Mouse (Mus musculus): ENCODE data around the gene Tssk4. TPM values are rescaled to one million over a fixed set of nuclear protein-coding genes. Genes with fewer than 3 reads are reported as not detected.

The Tssk4 gene
- under 1 TPM; 0.42 to 0.54 TPM for total RNA-seq (2021)
- long read RNA-seq, experiment 1, partial matches to known transcripts, result 0 of 1 reads
- long read RNA-seq, experiment 1, other reads (novel, unspliced or antisense), result 1 of 1 reads
- long read RNA-seq, experiment 2, result 0 reads

DNA sequence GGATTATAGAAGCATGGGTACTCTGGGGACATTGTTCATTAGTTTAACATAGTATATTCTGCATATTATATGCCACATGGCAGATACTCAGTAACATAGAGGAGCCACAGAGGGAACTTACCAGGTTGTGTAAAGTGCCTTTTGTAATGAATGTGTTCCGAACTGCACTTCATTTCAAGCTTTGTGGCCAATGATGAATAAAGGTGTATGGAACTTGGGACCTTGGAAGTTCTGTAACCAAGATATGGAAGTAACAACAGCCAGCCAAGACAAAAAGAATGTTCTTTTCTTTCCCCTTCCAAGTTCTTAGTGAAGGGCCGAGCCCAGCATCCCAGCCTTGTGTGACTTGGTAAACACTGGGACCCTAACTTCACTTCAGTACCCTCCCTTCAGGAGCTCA, at the start of gene Tssk4:
TSS of gene Tssk4 (plus strand) at position 301 of the 400 bp plus-strand sequence.
- no peak for DNase-seq

DNA sequence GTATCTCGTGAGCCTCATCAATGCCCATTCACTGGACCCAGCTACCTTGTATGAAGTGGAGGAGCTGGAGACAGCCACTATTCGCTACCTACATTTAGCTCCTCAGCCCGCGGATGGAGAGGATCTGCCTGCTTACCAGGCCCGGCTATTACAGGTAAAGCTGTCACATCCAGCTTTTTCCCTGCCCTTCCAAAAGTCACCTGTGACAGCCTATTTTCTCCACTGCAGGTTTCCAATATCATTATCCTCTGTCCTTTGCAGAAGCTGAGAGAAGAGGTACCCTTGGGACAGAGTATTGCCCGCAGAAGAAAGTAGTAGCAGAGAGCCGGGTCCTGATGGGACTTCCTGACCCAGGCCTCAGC, 46.7 kb upstream of the Tssk4 start, which contains the start of gene Irf9:
TSS of gene Irf9 (plus strand) at position 301 of the 362 bp plus-strand sequence.
- no peak for DNase-seq

DNA sequence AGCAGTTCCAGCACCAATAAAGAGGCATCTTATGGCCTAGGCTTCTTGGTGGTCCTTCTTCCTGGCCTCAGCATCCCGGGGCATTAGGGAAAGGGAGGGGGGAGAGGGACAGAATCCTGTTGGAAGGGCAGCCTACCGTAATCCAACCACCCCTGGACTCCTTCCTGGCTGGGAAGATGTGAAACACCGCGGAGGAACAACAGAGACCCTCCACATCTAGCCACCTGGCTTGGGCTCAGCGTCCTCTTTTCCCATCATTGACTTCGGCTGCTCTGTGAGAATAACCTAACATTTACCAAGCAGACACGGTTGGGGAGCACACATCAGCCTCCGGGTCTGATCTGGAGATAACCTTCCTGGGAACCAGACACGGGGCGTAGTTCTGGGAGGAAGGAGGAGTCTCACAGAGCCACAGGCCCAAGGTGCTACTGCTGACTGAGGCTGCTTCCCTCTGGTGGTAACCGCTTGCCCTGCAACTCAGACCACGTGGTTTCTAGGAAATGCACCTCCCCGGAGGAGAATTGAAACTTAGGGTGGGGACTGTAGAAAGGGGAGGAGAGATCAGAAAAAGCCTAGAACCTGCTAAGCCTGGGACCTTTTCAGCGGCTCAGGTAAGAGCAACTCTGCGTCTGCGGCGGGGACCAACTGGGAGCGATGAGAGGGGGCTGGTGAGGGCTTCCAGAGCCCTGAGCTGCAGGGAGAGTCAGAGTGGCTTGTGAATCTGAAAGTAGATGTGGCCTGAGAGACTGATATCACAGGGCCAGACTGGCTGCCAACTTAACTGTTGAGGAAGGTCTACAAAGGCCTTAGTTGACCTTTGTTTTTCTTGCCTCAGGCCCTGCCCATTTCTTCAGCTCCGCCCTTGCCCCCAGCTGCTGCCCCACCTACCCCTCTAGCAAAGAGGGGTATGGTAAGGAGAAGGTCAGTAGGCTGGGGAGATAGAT, 46.1 kb upstream of the Tssk4 start:
- DNase-seq, result peak; percentile 94 to 96

DNA sequence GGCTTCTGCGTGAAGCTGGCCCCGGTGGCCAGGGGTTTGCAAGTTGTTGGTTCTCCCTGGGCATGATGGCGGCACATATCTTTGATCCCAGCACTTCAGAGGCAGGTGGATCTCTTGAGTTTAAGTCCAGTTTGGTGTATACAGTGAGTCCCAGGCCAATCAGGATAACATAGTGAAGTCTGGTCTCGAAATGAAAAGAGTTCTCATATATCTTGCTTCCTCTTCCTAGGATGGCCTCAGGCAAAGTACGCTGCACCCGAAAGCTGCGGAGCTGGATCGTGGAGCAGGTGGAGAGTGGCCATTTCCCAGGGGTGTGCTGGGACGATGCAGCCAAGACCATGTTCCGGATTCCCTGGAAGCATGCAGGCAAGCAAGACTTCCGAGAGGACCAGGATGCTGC, 45.2 kb upstream of the Tssk4 start:
- no peak for DNase-seq

DNA sequence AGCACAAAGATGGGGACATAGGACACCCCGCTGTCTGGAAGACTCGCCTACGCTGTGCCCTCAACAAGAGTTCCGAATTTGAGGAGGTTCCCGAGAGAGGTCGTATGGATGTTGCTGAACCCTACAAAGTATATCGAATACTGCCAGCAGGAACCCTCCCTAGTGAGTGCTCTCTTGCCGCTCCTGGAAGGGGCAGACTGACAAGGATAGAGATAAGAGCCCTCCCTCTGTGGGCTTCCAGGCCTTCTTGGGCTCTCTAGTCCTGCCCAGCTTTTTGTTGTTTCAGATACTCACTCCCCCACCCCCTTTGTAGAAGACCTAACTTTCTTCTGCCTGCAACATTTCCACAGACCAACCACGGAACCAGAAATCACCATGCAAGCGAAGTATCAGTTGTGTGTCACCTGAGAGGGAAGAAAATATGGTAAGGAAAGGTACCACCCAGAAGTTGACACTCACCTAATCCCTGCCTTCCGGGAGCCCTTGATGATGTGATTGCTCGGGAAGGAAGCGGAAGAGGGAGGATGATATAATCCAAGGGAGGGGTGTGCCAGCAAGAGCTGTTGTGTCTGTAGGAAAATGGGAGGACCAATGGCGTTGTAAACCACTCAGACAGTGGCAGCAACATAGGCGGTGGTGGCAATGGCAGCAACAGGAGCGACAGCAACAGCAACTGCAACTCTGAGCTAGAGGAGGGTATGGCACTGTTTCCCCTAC, 44.1 kb upstream of the Tssk4 start:
- no peak for DNase-seq

DNA sequence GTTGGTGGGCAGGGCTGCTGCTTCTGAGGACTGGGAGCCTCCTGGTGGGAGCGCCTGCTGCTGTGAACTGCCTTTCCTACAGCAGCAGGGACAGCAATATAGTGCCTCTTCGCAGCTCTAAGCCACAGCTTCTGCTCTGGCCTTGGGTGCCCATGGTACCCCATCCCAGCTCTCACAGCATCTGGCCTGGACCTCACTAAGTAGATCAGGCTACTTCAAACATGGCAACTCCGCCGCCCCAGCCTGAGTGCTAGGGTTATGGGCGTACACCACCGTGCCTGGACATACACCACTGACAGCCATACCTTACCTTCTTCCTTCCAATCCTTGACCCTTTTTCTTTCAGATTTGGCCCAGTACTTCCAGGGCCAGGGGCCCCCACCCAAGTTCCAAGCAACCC, 41.6 kb upstream of the Tssk4 start:
- no peak for DNase-seq

DNA sequence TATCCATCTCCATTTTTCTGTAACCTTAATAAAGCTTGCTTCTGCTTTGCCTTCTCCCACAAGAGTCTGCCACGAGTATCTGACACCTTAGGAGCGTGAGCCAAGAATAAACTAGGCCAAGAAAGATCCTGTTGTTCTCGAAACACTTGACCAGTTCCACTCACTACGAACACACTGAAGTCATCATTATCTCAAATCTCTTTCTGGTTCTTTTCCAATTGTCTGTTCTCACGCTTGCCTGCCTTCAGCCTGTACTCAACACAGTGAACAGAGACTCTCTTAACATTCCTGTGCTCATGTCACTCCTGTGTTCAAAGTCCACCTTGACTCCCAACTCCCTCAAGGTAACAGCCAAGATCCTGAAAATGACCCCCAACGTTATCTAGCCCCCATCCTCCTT, 36.6 kb upstream of the Tssk4 start:
- no peak for DNase-seq

DNA sequence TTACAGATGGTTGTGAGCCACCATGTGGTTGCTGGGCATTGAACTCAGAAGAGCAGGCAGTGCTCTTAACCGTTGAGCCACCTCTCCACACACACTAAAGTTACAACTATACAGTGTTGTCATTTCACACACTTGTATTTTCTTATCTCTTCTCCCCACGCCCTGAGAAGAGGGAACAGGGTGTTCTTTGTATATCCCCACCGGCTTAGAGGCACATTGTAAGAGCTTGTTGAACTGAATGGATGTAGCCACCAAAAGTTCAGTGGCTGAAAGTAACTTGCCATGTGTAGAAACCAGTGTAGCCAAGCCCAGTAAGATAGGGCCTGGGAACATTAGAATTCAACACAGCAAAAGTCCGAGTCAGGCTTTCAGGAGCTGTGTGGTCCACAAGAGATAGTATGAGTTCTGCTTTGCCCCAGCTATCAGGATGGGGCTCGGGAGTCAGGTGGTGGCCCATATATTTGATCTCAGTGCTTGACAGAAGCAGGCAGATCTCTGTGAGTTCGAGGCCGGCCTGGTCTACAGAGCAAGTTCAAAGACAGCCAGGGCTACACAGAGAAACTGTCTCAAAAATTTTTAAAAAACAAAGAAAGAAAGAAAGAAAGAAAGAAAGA, 35.3 kb upstream of the Tssk4 start:
- no peak for DNase-seq

DNA sequence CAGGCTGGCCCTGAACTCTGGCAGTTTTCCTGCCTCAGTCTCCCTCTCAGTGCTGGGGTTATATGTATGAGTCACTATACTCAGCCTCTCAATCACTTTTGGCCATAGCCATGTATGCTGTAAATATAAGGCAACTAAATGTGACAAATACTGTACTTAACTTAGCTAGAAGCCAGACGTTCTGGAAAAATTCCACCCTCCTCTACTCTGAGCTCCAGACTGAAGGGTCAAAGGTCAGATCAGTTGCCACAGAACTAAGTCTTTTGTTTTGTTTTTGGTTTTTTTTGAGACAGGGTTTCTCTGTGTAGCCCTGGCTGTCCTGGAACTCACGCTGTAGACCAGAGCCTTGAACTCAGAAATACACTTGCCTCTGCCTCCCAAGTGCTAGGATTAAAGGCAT, 34.1 kb upstream of the Tssk4 start:
- DNase-seq, result no peak

DNA sequence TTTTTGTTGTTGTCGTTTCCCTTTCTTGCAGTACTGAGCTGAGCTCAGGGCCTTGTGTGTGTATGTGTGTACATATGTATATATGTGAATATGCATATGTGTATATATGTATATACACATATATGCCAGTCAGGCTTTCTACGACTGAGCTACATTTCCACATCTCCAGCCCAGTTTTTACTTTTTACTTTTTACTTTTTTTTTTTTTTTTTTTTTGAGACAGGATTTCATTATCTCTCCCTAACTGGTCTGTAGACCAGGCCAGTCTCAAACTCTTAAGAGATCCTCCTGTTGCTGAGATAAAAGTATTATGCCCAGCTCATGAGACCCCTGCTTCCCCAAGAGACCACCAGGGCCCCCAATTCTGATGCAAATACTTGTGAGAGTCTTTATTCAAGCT, 33.1 kb upstream of the Tssk4 start:
- no peak for DNase-seq

DNA sequence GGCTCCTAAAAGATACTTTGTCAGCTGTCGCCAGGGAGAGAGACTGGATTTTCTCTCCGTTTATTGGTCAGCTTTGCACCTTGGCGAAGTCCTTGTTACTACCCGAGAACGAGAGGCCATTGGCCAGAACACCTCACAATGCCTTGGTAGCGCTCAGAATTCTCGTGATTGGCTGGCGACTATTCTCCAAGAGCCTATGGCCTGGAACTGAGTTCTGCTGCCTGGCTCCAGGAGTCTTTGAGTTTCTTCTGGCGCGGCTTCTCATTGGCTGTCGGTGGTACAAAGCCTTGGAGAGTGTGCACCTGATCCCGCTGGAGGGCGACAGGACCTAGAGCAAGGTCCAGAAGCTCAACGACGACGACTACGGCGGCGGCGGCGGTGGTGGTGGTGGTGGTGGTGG, 32.2 kb upstream of the Tssk4 start, which contains the start of gene Rec8:
TSS of gene Rec8 (plus strand) at position 216 of the 400 bp plus-strand sequence.
- peak in 1 of 2 experiments; percentile 18 for DNase-seq

DNA sequence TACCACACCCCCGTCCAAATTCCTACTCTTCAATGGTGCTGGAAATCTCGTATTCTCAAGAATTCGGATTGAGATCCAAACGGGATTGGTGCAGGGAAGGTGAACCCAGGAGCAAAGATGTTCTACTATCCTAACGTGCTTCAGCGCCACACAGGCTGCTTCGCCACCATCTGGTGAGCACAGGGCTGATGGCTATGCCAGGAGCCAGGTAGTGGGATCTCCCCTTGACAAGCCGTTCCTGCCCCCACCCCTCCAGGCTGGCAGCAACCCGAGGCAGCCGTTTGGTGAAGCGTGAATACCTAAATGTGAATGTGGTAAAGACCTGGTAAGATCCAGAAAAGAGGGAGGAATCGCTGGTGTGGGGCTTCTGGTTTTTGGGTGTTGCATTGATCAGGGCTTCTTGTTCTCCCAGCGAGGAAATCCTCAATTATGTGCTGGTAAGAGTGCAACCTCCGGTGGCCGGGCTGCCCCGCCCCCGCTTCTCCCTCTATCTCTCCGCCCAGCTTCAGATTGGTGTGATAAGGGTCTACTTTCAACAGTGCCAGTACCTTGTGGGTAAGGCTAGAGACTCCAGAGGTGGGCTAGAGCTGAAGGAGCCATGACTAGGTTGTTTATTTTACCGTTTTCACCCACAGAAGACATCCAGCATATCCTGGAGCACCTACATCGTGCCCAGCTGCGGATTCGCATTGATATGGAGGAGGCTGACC, 31.3 kb upstream of the Tssk4 start:
- DNase-seq, result no peak

DNA sequence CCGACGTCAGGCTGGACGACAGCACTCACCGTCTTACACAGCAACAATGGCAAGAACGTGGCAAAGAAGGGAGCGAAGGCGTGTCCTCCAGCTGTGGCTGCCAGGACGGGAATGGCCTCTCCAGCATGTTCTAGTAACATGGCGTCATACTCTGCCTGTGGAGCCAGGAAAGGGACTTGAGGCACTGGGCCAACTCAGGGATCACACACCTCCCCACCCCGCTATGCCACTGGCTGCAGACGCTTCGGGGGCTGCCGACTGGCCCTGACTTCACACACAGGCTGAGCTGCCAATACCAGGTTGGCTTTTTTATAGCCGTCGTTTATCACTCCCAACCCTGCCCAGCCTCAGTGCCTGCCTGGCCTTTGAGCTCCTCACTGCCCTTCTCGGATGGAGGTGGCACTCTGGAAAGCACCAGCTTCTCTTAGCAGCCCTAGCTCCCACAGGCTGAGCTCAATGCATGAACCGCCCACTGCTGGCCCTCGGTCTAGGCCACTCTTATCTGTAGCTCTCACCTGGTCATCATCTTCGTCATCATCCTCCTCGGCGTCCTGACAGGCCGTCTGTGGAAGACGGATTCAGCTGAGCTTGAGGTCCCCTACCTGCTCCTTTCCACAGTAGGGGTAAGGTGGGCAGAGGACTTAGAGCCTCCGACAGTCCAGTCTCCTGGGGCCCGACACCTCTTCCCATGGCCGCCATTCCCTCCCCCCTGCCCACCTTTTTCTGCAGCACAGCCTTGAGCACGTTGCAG, 21.7 kb upstream of the Tssk4 start:
- peak; percentile 27 to 52 for DNase-seq

DNA sequence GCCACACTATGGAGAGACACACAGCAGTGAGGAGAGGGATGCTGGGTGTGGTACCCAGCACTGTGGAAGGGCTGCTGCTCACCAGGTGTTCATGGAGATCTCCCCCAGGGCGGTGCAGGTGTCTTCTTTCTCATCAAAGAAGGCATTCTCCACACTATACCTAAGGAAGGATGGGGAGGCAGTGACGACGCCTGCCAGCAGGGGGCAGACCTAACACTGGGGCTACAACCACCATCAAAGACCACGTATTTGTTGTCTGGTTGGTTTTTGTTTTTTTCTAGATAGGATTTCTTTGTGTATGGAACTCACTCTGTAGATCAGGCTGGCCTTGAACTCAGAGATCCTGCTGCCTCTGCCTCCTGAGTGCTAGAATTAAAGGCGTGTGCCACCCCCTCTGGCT, 20.7 kb upstream of the Tssk4 start:
- peak; percentile 37 to 76 for DNase-seq

DNA sequence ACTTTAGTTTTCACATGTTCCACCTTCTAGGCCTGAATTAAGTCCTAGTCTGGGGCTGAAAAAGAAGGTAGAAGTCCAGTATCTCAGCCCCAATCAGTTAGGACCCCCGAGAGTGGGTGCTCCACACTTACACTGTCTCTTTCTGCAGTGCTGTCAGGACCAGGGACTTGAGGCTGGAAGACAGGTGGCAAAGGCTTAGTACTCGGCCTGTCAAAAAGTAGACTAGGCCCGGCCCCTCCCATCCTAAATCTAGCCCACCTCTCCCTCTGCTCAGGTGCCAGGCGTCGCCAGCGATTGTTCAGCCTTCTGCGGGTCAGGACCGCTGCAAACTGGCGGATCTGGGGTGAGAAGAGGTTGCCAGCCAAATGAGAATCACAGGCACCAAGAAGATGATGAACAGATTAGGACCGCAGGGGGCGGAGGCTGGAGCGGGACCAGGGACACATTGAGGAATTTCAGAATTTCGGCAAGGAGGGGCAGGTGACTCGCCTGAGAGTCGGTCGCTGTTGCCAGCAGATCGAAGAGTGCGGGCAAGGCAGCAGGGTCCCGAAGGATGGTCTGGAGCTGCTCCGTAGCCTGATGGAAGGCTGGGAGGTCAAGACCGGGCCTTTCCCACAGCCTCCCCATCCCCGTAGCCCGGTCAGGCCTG, 15.0 kb upstream of the Tssk4 start:
- peak in 1 of 2 experiments; percentile 50 for DNase-seq

DNA sequence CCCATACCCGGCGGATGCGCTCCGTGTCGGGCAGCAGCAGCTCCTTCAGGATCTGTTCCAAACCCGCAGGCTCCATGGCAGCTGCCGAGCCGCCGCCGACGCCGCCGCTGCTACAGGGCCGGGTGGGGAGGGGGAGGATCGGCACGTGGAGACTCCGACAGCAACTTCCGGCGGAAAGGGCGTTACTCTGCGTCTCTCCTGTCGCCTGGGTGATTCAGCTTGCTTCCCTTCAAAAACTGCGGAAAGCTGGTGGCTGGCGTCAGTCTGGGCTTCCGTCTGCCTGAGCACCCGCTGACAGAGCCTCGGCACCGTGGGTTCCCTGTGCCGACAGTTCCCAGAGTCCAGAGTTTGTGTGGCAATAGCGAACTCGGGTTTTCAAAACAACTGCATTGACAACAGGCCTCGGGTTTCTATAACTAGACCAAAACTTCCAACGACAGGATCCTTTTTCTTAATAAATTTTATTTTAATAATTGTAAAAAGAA, 14.4 kb upstream of the Tssk4 start, which contains the start of gene Ipo4:
TSS of gene Ipo4 (minus strand) at position 435 of the 485 bp plus-strand sequence.
- peak; percentile 92 to 95 for DNase-seq

DNA sequence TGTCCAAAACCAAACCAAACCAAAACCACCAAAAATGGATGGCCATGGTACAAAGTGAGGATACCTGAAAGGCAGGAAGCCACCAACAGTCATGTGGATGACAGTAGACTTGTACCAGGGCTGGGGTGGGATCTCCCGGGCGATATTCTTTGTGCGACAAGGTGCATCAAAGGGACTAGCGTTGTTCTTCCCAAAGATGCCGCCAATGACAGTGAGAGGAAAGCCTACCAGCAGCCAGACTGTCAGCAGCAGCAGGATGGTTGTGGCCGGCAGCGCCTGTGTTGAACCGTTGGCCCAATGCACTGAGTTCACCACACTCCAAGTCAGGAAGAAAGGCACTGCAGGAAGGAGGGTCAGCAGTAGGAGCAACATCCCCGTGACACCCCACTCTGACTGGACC, 12.2 kb upstream of the Tssk4 start, which contains the start of gene Gm49378:
TSS of gene Gm49378 (minus strand) at position 101 of the 400 bp plus-strand sequence.
- DNase-seq, result no peak

DNA sequence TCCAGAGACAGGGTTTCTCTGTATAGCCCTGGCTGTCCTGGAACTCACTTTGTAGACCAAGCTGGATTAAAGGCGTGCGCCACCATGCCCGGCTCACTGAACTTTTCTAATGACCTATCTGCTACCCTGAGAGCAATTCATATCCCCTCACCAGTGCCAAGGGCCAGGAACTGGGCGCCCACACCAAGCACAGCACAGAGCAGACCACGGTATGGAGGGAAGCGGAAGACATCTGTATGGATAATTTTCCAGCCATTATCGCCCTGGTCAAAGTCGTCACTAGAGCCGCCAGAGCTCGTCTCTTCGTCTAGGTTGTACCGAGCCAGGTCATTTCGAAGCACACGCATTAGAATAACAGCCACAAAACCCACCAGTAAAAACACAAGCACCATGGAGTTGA, 9.2 kb upstream of the Tssk4 start:
- DNase-seq, result no peak

DNA sequence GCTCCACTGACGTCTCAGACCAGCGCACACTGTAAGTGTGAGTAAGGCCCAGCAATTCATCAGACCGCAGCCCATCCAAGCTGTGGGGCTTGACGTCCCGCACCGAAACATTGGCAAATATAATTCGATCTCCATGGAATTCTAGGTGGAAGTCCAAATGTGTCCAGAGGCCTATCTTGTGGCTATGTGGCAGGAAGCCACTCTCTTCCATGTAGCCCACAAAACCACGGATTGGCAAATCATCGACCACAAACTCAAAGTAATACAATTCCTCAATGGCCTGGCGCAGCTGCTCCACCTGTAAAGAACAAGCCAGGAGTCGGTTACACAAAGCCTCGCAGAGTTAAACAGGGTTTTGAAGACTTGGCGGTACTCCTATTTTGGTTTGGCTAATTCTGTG, 8.7 kb upstream of the Tssk4 start:
- DNase-seq, result no peak

DNA sequence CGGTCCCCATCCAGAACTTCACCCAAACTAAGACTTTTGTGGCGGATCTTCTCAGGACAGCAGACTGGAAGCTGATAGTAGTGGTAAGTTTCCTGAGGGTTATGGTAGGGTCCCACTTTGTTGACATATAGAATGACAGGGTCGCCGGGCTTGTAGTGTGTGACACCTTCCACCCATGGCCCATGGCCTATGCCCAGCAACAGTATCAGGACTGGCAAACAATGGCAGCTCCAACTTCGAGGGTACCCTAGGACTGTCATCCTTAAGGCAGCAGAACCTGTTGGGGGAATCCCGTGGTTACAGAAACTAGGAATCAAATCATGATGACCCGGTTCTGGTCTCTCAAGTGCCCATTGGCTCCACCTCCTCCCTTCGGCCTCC, 7.3 kb upstream of the Tssk4 start:
- DNase-seq, result no peak

All from heart, adult 18-20 months (tissue).